Mouse (Mus musculus) activated CD4-positive, CD25-positive, alpha-beta regulatory T cell, adult 4 months (primary cell): ENCODE measurements around the gene Cchcr1. TPM values are rescaled to one million over a fixed set of nuclear protein-coding genes. Genes with fewer than 3 reads are reported as not detected.

ENCODE experiments used
- ATAC-seq: one replicate; pipeline ENCODE4 v1.8.0; 2017
- polyA plus RNA-seq, 2 experiments: library from polyadenylated mRNA; unstranded; fragments of 100-300 nt; shearing (Covaris generic); gene quantifications; one replicate each; pipeline ENCODE4 v1.2.1; 2017

The Cchcr1 gene
- polyA plus RNA-seq, 2 experiments from 2014 or later = 3.7 to 5.0 TPM

GRCm38 (mm10) chr17:35515911-35516640 is 824 bp upstream of the Cchcr1 start:
- ATAC-seq = no peak

GRCm38 (mm10) chr17:35517526-35517925 is 626 bp downstream of the Cchcr1 start:
- no peak for ATAC-seq

GRCm38 (mm10) chr17:35524354-35524753 is 7.5 kb downstream of the Cchcr1 start:
- ATAC-seq = no peak

- ATAC-seq = no peak
These were observed 9.7 kb downstream of the Cchcr1 start for GRCm38 (mm10) chr17:35526644-35527043.

- ATAC-seq = no peak
These were observed 15.5 kb downstream of the Cchcr1 start for GRCm38 (mm10) chr17:35532360-35532759.

GRCm38 (mm10) chr17:35532901-35533300 is 16.0 kb downstream of the Cchcr1 start, which contains the start of gene Psors1c2:
TSS of gene Psors1c2 (plus strand) at chr17:35533201.
- no peak for ATAC-seq

GRCm38 (mm10) chr17:35534343-35534742 is 17.4 kb downstream of the Cchcr1 start:
- no peak for ATAC-seq

- no peak for ATAC-seq
These were observed 20.5 kb downstream of the Cchcr1 start for GRCm38 (mm10) chr17:35537421-35537820.

GRCm38 (mm10) chr17:35538476-35538875 is 21.6 kb downstream of the Cchcr1 start:
- ATAC-seq = no peak

GRCm38 (mm10) chr17:35539540-35539939 is 22.6 kb downstream of the Cchcr1 start:
- ATAC-seq = no peak

- ATAC-seq = no peak
These were observed 26.0 kb downstream of the Cchcr1 start for GRCm38 (mm10) chr17:35542761-35543411.

- no peak for ATAC-seq
These were observed 26.5 kb downstream of the Cchcr1 start for GRCm38 (mm10) chr17:35543412-35543861.

- ATAC-seq = no peak
These were observed 27.1 kb downstream of the Cchcr1 start for GRCm38 (mm10) chr17:35544001-35544400.

GRCm38 (mm10) chr17:35544680-35545079 is 27.8 kb downstream of the Cchcr1 start:
- no peak for ATAC-seq

- ATAC-seq = no peak
These were observed 30.6 kb downstream of the Cchcr1 start for GRCm38 (mm10) chr17:35547465-35547864.

GRCm38 (mm10) chr17:35548636-35549035 is 31.7 kb downstream of the Cchcr1 start:
- ATAC-seq = no peak

GRCm38 (mm10) chr17:35549437-35550142 is 32.7 kb downstream of the Cchcr1 start:
- no peak for ATAC-seq

- ATAC-seq = no peak
These were observed 33.2 kb downstream of the Cchcr1 start for GRCm38 (mm10) chr17:35550143-35550494.

GRCm38 (mm10) chr17:35550871-35551270 is 34.0 kb downstream of the Cchcr1 start:
- ATAC-seq = no peak

GRCm38 (mm10) chr17:35551881-35552414 is 35.0 kb downstream of the Cchcr1 start, which contains the start of gene Cdsn:
TSS of gene Cdsn (plus strand) at chr17:35552128.
- ATAC-seq = no peak

- no peak for ATAC-seq
These were observed 37.4 kb downstream of the Cchcr1 start for GRCm38 (mm10) chr17:35554321-35554720.

- ATAC-seq = no peak
These were observed 38.0 kb downstream of the Cchcr1 start for GRCm38 (mm10) chr17:35554761-35555397.
